Mouse (Mus musculus) kidney, adult 18-20 months (tissue): Measurements from ENCODE around the gene Pdgfc.
A peak's percentile ranks its signal among the peaks of the same experiment; 100 is the strongest.

Experiments
- DNase-seq: peaks from one replicate; pipeline ENCODE4 v3.0.0; 2021

Pdgfc gene

DNA sequence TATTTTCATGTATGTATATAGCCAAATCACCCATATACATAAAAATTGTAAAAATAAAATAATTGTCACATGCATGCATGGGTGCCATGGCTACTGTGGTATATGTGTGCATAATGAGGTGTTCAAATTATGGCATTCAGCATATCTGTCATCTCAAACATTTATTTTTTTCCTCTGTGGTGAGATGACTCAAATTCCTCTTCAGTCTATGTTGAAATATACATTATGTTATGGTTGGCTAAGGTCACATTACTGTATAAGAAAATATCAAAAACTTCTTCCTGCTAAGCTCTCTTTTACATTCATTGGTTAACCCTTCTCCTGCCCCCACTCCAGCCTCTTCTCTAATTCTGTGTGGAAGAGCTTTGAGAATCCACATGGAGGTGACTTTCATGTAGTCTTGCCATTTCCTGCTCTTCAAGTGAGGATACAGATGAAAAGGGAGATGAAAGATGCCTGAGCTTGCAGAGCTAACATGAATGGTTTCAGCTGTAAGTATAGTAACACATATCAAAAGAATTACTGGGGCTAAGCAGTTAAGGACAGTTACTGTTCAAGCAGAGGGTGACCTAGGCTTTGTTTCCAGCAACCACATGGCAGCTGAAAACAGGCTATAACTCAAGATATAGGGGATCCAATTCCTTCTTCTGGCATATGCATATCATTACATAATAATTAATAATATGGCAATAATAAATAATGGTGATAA lies 124.4 kb downstream of the Pdgfc start:
- DNase-seq, result no peak

DNA sequence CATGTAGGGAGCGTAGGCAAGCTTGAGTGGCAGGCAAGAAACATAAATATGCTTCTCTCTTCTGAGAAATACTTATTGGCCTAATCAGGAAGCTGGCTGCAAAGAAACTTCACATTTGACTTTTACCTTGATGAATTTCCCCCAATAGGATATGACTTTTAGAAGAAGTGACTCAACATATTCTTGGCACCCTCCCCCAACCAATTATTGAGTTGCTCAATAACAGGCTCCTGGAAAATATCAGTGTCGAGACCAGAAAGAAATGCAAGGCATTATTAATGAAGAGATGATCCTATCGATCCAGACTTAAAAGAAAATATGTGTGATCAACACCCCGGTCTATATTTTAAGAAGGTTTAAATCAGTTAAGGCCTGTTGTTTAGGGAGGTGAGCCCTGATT lies 125.9 kb downstream of the Pdgfc start:
- DNase-seq, result no peak

DNA sequence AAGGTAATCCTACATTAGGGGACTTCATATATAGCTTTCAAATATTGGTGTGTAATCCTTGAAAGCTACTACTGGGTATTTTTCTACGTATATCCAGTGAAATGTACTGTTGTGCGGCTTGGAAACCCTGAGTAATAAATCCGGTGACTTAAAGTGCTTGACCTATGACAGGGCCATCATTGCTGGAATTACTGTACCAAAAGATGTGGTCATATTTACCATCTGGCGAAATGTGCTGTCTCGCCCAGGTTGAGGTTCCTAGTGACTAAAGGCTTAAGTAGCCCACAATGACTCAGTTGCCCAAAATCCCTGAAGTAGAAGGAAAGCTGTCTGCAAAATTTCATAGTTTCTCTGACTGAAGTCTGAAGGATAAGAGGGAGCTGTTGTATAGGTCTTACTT lies 127.9 kb downstream of the Pdgfc start:
- no peak for DNase-seq

DNA sequence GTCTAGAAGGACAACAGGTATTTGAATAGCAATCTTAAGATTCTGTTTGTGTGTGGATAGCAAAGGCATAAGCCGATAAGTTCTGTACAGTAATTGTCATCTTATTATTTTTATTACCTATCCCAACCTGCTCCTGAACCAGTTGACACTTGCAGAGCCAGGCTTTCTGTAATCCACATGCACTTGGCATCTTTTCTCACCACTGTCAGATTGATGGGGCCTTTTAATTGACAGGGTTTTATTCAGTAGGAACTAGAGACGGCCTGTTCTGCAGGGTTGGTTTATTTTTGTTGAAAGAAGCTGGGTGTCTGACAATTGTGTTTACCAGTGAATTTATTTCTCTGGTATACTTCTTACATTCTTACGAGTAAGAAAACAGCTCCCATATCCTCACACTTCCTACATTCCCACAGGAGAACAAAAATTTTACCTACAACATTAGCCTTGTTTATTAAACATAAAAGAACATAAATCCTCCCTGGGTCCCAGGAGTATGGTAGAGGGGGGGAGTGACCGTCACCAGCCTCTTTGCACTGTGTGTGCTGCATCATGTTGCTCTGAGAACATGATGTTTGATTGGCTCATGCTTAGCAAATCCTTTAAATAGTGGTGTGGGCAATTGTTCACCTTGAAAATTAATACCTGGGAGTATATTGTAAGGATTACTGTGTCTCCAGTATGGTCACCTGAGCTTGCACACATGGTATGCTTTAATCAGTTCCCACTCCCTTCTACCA lies 134.0 kb downstream of the Pdgfc start:
- no peak for DNase-seq

DNA sequence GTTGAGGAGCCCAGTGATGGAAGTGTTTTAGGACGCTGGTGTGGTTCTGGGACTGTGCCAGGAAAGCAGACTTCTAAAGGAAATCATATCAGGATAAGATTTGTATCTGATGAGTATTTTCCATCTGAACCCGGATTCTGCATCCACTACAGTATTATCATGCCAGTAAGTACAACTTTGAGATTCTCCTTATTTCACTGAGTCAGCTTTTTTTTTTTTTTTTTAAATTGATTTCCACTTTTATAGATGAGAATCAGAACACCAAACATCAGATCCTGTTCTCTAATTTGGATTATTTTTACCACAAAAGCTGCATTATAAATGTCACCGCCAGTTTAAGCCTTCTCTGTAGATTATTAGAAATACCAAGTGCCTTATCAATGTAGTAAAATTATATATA lies 138.6 kb downstream of the Pdgfc start:
- no peak for DNase-seq

DNA sequence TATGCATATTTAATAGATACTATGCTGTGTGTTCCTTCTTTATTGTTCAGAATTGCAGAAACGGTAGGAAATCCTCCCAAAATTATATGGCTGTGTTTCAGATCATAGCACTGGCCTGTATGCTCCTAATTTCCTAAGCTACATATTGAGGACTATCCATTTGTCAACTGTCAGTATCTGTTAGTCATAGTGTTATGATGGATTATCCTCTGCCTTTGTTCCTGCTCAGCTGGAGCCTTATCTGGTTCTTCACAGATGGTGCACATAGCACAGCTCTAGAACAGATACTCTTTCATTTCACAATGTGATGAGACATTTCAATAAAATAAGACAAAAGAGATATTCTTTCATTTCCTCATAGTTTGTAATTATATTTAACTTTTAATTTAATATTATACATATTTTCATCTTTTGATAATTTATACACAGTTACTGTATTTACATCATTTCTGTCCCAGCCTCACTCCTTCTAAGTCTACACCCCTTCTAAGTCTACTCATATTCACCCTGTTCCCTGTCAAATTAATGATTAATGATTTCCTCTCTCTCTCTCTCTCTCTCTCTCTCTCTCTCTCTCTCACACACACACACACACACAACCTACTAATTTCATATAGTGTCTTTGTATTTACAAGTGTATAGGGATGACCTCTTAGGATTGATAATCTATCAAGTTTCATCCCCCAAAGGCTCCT lies 145.2 kb downstream of the Pdgfc start:
- DNase-seq, result no peak

DNA sequence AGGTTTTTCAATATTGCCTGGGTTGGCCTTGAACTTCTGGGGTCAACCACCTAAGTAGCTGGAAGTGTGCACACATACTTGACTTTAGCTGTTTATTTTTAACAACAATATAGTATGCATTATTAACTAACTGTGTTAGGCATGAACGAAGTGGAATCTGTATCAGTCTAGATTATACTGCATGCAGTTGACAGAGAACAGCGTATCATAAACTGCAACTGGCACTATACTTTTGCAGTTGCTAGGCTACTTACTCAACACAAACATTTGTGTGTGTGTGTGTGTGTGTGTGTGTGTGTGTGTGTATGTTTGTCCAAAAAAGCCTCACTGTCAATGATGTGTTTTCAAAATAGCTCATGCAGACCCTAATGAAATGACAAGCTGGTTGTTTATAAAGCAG lies 160.7 kb downstream of the Pdgfc start:
- no peak for DNase-seq

DNA sequence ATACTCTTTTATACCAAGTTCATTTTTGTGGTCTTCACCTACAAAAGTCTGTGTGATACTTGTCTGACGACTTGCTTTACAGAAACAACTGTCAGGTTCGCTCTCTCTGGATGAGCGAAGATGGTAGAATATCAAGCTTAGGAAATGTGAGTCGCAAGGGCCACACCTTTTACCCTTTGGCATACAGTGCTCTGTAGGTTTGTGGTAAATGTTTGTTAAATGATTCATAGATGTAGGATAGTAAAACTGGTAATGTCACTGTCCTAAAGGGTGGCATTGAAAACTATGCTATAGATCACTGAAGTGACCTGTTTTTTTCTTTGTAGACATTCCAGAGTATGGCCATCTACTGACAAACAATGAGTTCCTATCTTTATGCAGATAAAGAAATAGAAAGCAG lies 161.4 kb downstream of the Pdgfc start:
- no peak for DNase-seq

DNA sequence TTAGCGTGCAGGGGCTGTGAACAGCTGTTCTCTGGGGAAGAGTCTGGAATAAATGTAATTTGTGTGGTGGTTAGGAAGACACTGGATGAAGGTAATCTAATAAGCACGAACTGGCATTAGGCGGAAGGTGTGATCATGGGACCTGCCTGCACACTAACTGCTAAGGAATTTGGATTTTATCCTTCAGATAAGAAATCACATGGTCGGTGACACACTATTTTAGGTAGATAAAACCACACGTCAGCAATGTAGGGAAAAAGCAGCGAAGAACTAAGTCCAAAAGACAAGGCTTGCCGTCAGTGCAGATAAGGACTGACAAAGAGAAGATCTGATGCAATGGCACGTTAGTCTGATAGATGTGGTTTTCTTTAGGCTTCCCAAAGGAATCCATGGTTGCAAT lies 164.4 kb downstream of the Pdgfc start:
- no peak for DNase-seq

DNA sequence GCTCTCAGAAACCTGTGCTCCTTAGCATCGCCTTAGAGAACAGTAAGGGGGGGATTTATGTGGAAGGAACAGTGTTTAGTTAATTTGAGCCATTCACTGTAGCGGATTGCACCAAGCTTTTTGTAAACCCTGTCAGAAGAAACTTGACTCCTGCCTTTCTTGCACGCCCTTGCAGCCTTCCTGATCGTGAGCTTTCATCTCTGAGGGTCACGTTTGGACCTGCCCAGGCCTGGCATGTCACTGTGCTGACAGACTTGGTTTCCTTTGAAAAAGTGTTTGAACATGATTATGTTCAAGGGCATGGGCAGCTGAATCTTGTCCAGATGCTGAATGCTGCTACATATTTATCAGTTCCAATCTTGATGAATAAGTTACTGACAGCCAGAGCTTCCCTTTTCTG lies 169.0 kb downstream of the Pdgfc start:
- DNase-seq, result no peak

DNA sequence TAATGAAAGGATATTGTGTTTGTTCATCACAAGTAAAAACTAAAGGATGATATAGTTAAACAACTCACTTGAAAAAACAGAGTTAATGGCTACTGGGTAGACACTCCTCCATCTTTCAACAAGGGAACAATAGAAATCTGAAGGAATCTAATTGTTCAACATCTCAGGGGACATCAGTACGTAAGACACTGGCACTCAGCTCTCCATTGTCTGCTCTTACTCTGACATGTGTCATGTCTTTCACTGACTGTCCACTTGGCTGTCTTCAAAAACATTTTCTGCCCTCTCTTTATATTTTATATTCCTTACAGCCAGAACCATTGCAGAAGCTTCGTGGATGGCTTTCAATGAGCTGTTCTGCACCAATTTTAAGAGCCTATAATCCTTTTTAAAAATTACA lies 172.0 kb downstream of the Pdgfc start:
- DNase-seq, result no peak

DNA sequence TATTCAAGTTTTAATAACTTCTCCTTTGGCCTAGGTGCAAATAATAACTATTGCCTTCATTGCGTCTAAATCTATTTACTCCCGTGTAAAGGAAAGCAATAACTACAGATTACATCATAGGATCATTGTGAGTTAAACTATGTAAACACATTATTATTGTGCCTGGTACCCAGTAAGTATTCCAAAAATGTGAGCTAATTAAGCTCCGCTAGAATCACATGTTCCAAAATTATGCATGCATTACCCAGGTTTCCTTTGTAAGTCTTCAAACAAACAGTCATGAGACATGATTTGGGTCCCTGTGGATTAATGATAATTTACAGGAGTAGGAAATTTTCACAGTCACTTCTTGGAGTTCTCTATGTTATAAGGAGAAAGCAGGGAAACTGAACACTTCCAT lies 174.9 kb downstream of the Pdgfc start:
- no peak for DNase-seq

DNA sequence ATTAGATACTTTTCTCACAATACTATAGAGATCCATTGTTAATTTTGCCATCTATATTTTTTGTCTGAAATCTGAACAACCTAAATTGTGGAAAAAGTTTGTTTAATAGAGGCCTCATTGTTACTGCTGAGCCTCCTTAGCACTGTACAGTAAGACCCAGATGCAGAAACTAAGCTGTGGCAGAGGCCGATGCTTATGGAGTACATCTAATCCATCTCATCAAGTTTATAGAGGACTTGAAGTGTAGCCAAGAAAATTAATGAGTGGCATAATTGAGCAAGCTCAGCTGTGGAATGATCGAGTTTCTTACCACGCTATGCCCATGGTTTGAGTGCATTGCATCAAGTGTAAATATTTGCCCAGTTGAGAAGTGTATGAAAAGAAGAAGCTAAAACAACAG lies 175.4 kb downstream of the Pdgfc start:
- no peak for DNase-seq

DNA sequence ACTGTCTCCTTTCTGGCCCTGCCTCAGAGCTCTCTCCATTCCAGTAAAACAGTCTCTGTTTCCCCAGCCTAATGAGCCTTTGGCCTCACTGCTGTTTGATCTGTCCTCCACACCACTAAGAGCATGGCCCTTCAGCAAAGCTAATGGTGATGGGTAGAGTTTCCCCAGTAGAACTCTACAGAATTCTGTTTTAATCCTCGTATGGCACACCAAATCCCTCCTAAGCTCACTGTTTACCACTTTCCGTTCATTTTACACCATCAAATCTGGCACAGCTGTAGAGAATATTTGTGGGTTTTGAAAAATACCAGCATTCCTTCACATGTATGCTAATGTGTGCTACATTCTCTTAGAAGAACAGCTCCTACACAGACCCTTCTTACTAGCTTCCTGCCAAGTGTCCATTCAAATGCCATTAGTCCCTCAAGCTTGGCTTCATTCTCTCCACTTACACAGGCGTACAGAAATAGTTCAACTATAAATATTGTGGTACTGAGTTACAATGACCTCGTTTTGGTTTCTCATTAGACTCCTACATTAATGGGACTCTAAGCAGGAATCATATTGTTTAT lies 179.4 kb downstream of the Pdgfc start:
- DNase-seq, result no peak

DNA sequence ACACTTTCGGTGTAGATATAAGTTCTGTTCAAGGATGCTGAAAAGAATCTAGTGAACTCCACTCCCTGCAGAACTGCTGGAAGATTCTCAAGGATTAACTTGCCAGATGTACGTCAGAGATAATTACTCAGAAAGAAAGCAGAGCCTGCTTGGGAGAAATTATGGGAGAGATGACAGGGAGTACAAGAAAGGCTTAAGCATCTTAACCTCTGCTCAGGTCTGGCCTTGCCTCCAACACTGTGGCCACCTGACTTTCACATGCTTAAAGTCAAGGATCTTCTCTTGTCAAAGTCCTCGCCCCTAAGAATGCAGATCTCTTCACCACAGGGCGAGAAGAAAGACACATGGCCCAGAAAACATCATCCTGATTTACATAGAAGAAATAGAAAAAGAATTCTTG lies 185.5 kb downstream of the Pdgfc start:
- DNase-seq, result no peak

DNA sequence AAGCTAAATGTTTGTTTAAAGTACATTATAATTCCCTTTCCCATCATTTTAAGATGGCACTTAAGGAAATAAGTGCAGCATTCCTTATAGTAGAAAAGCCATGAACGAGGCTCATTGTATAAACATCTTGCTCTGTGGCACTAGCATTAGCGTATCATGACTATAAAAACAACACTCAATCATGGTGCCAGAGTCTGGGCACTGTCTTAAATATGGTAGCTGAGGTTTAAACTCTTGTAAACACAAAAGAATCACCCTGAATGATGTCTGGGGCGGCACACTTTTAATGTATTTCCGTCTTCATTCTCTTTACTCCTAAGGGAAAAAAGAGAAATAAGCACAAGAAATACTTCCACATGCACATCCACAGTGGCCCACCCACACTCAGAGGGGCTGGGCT lies 192.1 kb downstream of the Pdgfc start:
- no peak for DNase-seq

DNA sequence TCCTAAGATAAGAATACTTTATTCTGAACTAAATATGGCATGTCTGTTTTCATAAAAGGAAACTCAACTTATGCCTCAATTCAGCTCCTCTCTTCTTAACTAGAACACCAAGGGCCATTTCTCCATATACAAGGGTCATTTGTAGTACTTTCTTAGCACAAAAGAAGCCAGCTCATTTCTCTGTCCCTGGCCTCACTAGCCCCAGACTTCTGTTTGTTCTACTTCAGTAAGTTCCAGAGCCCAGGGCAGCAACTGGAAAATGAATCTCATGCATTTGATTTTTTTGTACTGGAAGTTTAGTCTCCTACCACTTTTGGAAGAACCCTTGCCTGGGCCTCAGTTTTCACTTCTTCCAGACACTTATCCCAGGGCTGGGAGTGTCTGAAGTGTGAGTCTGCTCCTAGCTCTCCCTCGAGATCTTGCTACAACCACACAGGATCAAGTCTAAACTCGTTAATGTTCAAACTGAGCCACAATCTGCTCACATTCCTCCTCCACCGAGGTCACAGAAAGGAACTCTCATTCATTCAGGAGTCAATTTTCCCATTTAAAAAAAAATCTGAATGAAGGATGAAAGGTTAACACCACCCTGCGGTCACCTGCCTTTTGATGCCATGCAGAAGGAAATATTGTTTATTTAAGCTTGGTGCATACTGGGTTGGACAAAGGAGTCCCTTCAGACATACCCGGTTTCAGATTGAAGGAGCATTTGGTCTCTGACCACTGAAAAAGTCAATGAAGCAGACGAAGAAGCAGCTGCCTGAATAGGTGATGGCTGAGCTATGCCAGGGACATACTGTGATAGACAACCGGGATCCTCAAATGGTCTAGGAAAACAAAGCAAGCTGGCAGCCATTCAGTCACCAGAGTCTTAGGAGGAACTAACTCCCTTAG lies 206.7 kb downstream of the Pdgfc start:
- DNase-seq, result peak; percentile 62

DNA sequence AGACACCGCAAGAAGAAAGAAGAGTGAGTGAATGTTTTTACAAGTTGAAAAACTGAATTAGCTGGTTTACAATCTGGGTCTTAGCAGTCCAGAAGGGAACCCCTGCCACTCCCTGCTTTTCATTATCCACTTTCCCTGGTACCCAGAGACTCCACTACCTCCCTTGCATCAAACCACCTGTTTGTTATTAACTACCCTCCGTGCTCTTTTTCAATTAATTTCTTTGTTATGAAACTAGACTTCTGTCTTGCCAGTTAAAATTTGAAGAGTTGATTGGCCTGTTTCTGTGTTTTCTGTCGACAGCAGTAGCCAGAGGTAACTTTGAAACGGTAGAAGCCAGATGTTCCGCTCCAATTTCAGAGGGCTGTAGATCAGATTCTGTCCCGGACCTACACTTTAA lies 207.4 kb downstream of the Pdgfc start:
- DNase-seq, result no peak

DNA sequence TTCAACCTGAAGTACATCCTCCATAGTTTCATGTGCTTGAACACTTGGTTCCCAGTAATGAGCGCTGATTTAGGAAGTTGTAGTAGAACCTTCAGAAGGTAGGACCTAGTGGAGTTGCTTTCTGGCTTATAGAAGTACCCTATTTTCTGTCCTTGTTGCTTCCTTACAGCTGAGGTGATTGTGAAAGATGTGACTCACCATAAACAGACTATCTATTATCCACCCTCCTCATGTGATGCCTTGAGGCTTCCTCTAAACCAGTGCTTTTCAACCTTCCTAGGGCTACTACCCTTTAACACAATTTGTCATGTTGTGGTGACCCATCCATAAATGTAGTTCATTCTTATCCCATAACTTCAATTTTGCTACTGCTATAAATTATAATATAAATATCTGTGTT lies 226.6 kb downstream of the Pdgfc start:
- DNase-seq, result no peak
